Comparison of ENCODE assay signal across 8 mouse cellular contexts in the genomic region with DNA sequence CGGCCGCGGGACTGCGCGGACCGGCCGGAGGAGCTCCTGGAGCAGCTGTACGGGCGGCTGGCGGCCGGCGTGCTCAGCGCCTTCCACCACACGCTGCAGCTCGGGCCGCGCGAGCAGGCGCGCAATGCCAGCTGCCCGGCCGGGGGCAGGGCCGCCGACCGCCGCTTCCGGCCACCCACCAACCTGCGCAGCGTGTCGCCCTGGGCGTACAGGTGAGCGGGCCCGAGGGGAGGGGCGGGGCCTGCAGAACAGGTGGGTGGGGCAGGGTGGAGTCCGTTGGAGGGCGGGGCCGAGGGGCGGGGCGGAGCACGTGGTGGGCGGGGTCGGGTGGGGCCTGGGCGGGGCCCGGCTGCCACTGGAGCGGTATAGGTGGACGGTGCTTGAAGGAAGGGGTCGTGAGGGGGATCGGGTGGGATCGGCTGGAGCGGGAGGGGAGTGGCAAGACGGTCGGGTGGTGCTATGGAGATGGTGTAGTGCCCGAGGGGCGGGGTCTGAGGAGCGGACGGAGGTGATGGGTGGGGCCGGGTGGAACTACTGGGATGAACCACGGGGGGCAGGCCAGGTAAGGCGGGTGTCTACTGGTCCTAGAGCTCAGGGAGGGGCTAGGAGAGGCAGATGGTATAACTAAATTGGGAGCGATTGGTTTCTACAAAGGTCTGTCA. TPM values are rescaled to one million over a fixed set of nuclear protein-coding genes. Genes with fewer than 3 reads are reported as not detected.
DNase-seq lines count a peak whose midpoint lies in the region; ATAC-seq and TF ChIP-seq lines count a peak whose summit lies in the region.

No protein-coding gene starts in this region.

- H3K4me3 ChIP-seq in bone marrow, adult 2 months (replicated peaks; ENCODE audit: control insufficient read depth, low read depth, low read length) = peak overlapping the region; percentile 49
- peak overlapping the region; percentile 71 for H3K4me3 ChIP-seq in heart, embryonic 16.5 days (ENCODE audit: low read length)
- H3K4me3 ChIP-seq in liver, embryonic 16.5 days (ENCODE audit: low read depth, low read length) = peak overlapping the region; percentile 66
- peak overlapping the region; percentile 80 for H3K4me3 ChIP-seq in neural tube, embryonic 12.5 days

- no peaks in the 10 kb centered on the region; the same call in none of the 2 replicates for H3K4me1 ChIP-seq in bone marrow, adult 2 months (ENCODE audit: control insufficient read depth, insufficient read depth, low read length)
- peaks cover 9% of the 10 kb centered on the region for H3K4me1 ChIP-seq in heart, embryonic 16.5 days (ENCODE audit: control insufficient read depth, insufficient read depth, low read length)
- H3K4me1 ChIP-seq in liver, embryonic 16.5 days (ENCODE audit: control insufficient read depth, low read depth, low read length) = peaks cover 10% of the 10 kb centered on the region
- H3K4me1 ChIP-seq in neural tube, embryonic 12.5 days = 0 out of 2 replicates have a peak, but pooled peaks cover 7% of the 10 kb centered on the region

- no peaks in the 10 kb centered on the region for H3K9me3 ChIP-seq in heart, embryonic 16.5 days (replicated peaks; ENCODE audit: control insufficient read depth, low read length)
- H3K9me3 ChIP-seq in liver, embryonic 16.5 days (replicated peaks; ENCODE audit: control insufficient read depth, low read length) = no peaks in the 10 kb centered on the region
- H3K9me3 ChIP-seq in neural tube, embryonic 12.5 days = no peaks in the 10 kb centered on the region

- peak; percentile 72 for DNase-seq in CD4-positive, CD25-positive, alpha-beta regulatory T cell, adult 2 months (ENCODE audit: low read depth, low spot score)
- DNase-seq in fat pad, adult 2 months (ENCODE audit: extremely low read depth, low read depth, low spot score) = peak; percentile 37
- DNase-seq in kidney, postnatal 36 days = peak; percentile 76 to 86
- peak; percentile 89 for DNase-seq in telencephalon, adult 2 months (ENCODE audit: low read depth, low spot score)

- peak overlapping the region; percentile 74 for H3K9ac ChIP-seq in heart, embryonic 16.5 days (ENCODE audit: low read length)
- H3K9ac ChIP-seq in liver, embryonic 16.5 days (ENCODE audit: low read depth, low read length) = no peak overlapping the region; the same call in 1 of the 2 replicates
- peak overlapping the region; percentile 68 for H3K9ac ChIP-seq in neural tube, embryonic 12.5 days

- no peak overlapping the region for H3K27ac ChIP-seq in bone marrow, adult 2 months (ENCODE audit: control insufficient read depth, insufficient read depth, low read depth, low read length, poor library complexity)
- no peak overlapping the region for H3K27ac ChIP-seq in heart, embryonic 16.5 days (ENCODE audit: low read length)
- no peak overlapping the region for H3K27ac ChIP-seq in liver, embryonic 16.5 days (ENCODE audit: low read length)
- no peak overlapping the region for H3K27ac ChIP-seq in neural tube, embryonic 12.5 days

- ATAC-seq in heart, embryonic 16.5 days (replicated peaks; ENCODE audit: extremely low read depth, insufficient read depth, low FRiP score) = peak; percentile 69
- peak; percentile 67 for ATAC-seq in liver, embryonic 16.5 days (ENCODE audit: low read depth)
- ATAC-seq in neural tube, embryonic 12.5 days (ENCODE audit: low FRiP score, low read depth) = peak; percentile 82

- TF ChIP-seq CTCF in bone marrow, adult 2 months (IDR thresholded peaks at IDR 0.05; ENCODE audit: control insufficient read depth, insufficient read depth, low read length) = no peak

- peaks cover 16% of the 10 kb centered on the region for H3K27me3 ChIP-seq in heart, embryonic 16.5 days (ENCODE audit: control insufficient read depth, insufficient read depth, low read length)
- peaks cover 45% of the 10 kb centered on the region for H3K27me3 ChIP-seq in liver, embryonic 16.5 days (ENCODE audit: control insufficient read depth, insufficient read depth, low read depth, low read length)
- peaks cover 24% of the 10 kb centered on the region for H3K27me3 ChIP-seq in neural tube, embryonic 12.5 days (replicated peaks)

- 2% methylated on average over 53 of the region's 60 CpGs for WGBS in bone marrow, adult 2 months
- WGBS in heart, embryonic 16.5 days = 1% methylated on average over 55 of the region's 60 CpGs
- 1% methylated on average over 51 of the region's 60 CpGs for WGBS in liver, embryonic 16.5 days (ENCODE audit: insufficient replicate concordance)
- under 1% methylated on average over 60 of the region's 60 CpGs for WGBS in neural tube, embryonic 12.5 days

- no peaks in the 10 kb centered on the region for H3K36me3 ChIP-seq in heart, embryonic 16.5 days (ENCODE audit: control insufficient read depth, insufficient read depth)
- H3K36me3 ChIP-seq in liver, embryonic 16.5 days (ENCODE audit: control insufficient read depth, insufficient read depth) = no peaks in the 10 kb centered on the region
- no peaks in the 10 kb centered on the region for H3K36me3 ChIP-seq in neural tube, embryonic 12.5 days

- TF ChIP-seq POLR2A in bone marrow, adult 2 months (IDR thresholded peaks at IDR 0.05; ENCODE audit: borderline replicate concordance, control insufficient read depth, low read depth, low read length) = no peak

- H3K4me2 ChIP-seq in heart, embryonic 16.5 days (ENCODE audit: low read depth, low read length) = peak overlapping the region; percentile 69
- H3K4me2 ChIP-seq in liver, embryonic 16.5 days (ENCODE audit: low read depth, low read length) = peak overlapping the region; percentile 84
- peak overlapping the region; percentile 89 for H3K4me2 ChIP-seq in neural tube, embryonic 12.5 days (replicated peaks)

RNA-seq across cellular contexts. Expression of a gene that starts 0.9 kb away (rescaled TPM):
- 2.0 and 2.4 TPM in 2 replicates for polyA plus RNA-seq in bone marrow, adult 2 months (2011; ENCODE audit: insufficient read depth, insufficient read length, low replicate concordance, missing spikeins)
- 2.0 and 2.7 TPM in 2 replicates for polyA plus RNA-seq in heart, embryonic 16.5 days (2015; fragmentation: Nextera tagmentation; extraction: Ambion mirVana)
- 0.23 and 0.45 TPM in 2 replicates for polyA plus RNA-seq in liver, embryonic 16.5 days (2015; fragmentation: Nextera tagmentation; extraction: Ambion mirVana)
- 3.4 and 3.6 TPM in 2 replicates for polyA plus RNA-seq in neural tube, embryonic 12.5 days (2016; fragmentation: Nextera tagmentation; extraction: Ambion mirVana)

RNA-seq across cellular contexts. Expression of a gene that starts 45.9 kb away (rescaled TPM):
- 6.0 and 7.6 TPM in 2 replicates for polyA plus RNA-seq in bone marrow, adult 2 months (2011; ENCODE audit: insufficient read depth, insufficient read length, low replicate concordance, missing spikeins)
- 73.2 and 75.7 TPM in 2 replicates for polyA plus RNA-seq in heart, embryonic 16.5 days (2015; fragmentation: Nextera tagmentation; extraction: Ambion mirVana)
- 23.9 and 26.4 TPM in 2 replicates for polyA plus RNA-seq in liver, embryonic 16.5 days (2015; fragmentation: Nextera tagmentation; extraction: Ambion mirVana)
- polyA plus RNA-seq in neural tube, embryonic 12.5 days (2016; fragmentation: Nextera tagmentation; extraction: Ambion mirVana) = 80.8 and 84.7 TPM in 2 replicates

Comparison
In these comparisons a context has a peak if more than half of its experiments do, and no peak if none do; other contexts are left out.
1. DNase-seq: peak in every context shown above with its lines; median percentile 89 in telencephalon, adult 2 months; 81 in kidney, postnatal 36 days; 72 in CD4-positive, CD25-positive, alpha-beta regulatory T cell, adult 2 months; 37 in fat pad, adult 2 months.